Mouse (Mus musculus) bone marrow, adult 2 months (tissue): ENCODE measurements around the gene Bst2.

Source experiments
- CTCF ChIP-seq: fragments of 200-500 bp; IDR thresholded peaks from 2 replicates; pipeline ENCODE4 v1.5.1; 2011; ENCODE audit warnings: low read length, control low read depth; ENCODE audit not compliant: control insufficient read depth, insufficient read depth
- POLR2A ChIP-seq: fragments of 200-500 bp; IDR thresholded peaks from 2 replicates; pipeline ENCODE4 v1.6.1; 2011; ENCODE audit warnings: low read depth, mild to moderate bottlenecking, control low read depth, low read length, borderline replicate concordance; ENCODE audit not compliant: control insufficient read depth

GRCm38 (mm10) chr8:71542632-71543343, 5.5 kb upstream of the Bst2 start, which contains the start of gene Mvb12a:
- TF ChIP-seq CTCF (no peak), POLR2A (peak; percentile 21; the same call in 1 of the 2 replicates)
